Mouse (Mus musculus) adrenal gland, postnatal 4 days (tissue): ENCODE data around the gene Gm47985. TPM values are rescaled to one million over a fixed set of nuclear protein-coding genes. Genes with fewer than 3 reads are reported as not detected.
"Not testable (repeated sequence)": the region's sequence is repeated elsewhere in the genome, so short reads cannot be mapped to it uniquely, and the experiment has no call there.

Experiments used
- DNase-seq, 2 experiments: peaks; one replicate each; pipeline ENCODE4 v3.0.0; 2021 to 2022; ENCODE audit warnings: low spot score in 2 of 2, mixed read lengths in 2 of 2
- total RNA-seq, 2 experiments: library from RNA; stranded (reverse); gene quantifications; 2 replicates each; pipeline ENCODE4 v1.2.3; 2021

The Gm47985 gene
- total RNA-seq, 2 experiments from 2014 or later: not detected

- DNase-seq: no peak
These were observed 5.1 kb upstream of the Gm47985 start for GRCm38 (mm10) chr1:151177030-151177936.

DNA sequence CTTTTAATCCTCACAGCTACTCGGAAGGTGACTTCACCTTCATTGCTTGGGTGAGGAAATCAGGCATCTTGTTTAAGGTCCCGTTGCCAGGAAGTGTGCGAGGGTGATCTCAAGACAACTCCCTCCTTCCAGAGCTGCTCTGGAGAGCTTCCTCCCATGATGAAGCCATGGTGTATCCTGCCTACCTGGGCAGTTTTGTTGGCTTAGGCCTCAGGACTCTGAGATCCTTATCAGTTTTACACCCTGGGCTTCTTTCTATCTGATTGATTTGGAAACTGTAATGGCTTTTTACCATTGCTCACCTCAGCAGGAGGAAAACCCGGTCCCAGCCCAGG lies 4.4 kb upstream of the Gm47985 start:
- no peak for DNase-seq

DNA sequence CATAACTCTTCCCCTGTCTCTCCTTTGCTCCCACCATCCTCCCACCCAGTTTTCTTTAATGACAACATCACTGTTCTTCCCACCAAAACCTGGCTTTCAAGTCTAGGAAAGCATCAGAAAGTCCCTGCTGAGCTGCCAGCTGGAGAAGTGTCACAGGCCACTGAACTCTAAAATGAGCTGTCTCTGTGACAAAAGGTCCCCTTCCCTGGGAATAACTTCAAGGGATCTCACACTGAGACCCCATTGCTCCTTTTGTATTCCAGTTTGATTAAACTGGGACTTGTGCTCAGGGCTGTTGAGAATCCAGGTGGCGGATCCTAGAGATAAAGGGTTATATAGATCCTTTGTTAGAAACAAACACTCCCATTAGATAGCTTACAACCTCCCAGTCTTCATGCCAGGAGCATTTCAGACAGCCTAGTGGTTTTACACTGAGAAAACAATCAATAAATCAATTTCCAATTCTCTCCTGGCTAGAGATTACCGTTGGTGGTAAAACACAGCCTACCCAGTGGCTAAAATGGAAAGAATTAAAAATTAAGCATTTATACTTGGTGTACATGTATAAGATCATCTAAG lies 3.7 kb upstream of the Gm47985 start:
- no peak for DNase-seq

GRCm38 (mm10) chr1:151180167-151180566 lies 2.2 kb upstream of the Gm47985 start:
- DNase-seq: no peak

- DNase-seq: not testable (repeated sequence)
These were observed 3.8 kb downstream of the Gm47985 start for GRCm38 (mm10) chr1:151186186-151186585.

DNA sequence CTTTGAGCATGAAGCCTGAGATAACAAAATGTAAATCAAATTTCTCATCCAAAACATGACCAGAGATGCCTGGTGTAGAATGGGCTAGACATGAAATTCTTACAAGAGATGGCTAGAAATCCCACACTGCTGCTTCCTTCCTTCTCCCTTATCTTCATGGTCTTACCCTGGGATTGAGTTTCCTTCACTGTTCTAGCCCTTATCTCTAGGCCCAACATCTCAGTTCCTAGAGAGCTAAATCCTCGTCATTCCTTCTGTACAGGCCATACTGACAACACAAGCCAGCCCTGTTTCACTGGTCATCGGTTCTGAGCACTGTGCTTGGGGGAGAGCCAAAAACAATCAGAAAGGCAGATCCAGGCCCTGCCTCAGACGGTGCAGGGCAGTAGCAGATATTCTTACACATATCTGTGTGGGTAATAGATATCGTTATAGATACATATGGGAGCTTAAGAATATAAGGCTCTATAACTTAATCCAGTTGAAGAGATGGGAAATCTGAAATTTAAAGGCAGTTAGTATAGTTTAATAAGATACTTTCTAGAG lies 4.6 kb downstream of the Gm47985 start:
- DNase-seq: not testable (repeated sequence)

DNA sequence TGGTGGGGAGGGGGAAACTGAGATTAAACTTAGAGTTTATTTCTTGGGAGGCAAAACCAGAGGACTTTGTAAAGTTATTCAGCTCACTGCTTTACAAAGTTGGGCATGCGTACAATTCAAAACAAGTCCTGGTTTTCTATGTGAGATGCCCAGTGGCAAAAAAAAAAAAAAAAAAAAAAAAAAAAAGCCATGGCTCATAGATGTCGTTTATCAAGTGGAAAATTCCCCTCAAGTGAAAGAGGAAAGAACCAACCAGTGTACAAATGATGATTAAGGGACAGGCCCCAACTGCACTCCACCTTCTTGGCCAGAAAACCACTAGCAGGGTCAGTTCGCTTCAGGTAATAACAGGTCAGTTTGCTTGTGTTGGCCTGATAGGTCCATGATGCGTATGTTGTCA lies 6.1 kb downstream of the Gm47985 start:
- no peak for DNase-seq

DNA sequence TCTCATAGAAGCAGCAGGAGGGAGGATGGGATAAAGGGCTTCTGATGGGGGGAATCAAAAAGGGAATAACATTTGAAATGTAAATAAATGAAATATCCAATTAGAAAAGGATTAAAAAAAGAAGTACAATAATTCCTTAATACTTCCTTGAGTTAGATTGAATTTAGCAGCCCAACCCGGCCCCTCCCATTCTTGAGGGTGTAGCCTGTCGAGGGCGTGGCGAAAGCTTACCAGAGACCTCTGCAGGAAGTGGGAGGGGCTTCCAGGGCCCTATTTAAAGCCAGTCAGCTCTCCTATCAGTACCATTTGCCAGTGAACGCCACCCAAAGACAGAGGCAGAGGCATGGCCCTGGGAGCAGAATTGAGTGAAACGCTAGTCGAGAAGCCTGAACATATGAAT lies 9.7 kb downstream of the Gm47985 start, which contains the start of gene Gm8947:
TSS of gene Gm8947 (plus strand) at position 302 of the 400 bp plus-strand sequence.
- DNase-seq: not testable (repeated sequence)

GRCm38 (mm10) chr1:151192739-151193138 lies 10.4 kb downstream of the Gm47985 start:
- DNase-seq: not testable (repeated sequence)

GRCm38 (mm10) chr1:151195986-151196385 lies 13.6 kb downstream of the Gm47985 start:
- not testable (repeated sequence) for DNase-seq

- not testable (repeated sequence) for DNase-seq
These were observed 14.4 kb downstream of the Gm47985 start for GRCm38 (mm10) chr1:151196690-151197089.

DNA sequence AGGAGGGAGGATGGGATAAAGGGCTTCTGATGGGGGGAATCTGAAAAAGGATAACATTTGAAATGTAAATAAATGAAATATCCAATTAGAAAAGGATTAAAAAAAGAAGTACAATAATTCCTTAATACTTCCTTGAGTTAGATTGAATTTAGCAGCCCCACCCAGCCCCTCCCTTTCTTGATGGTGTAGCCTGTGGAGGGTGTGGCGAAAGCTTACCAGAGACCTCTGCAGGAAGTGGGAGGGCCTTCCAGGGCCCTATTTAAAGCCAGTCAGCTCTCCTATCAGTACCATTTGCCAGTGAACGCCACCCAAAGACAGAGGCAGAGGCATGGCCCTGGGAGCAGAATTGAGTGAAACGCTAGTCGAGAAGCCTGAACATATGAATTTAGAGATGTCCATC lies 15.8 kb downstream of the Gm47985 start, which contains the start of gene Gm47995:
TSS of gene Gm47995 (plus strand) at position 329 of the 400 bp plus-strand sequence.
- not testable (repeated sequence) for DNase-seq

GRCm38 (mm10) chr1:151200620-151201019 lies 18.3 kb downstream of the Gm47985 start:
- DNase-seq: not testable (repeated sequence)

DNA sequence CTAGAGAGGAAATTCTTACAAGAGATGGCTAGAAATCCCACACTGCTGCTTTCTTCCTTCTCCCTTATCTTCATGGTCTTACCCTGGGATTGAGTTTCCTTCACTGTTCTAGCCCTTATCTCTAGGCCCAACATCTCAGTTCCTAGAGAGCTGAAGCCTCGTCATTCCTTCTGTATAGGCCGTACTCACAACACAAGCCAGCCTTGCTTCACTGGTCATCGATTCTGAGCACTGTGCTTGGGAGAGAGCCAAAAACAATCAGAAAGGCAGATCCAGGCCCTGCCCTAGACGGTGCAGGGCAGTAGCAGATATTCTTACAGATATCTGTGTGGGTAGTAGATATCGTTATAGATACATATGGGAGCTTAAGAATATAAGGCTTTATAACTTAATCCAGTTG lies 20.4 kb downstream of the Gm47985 start:
- DNase-seq: not testable (repeated sequence)

- DNase-seq: not testable (repeated sequence)
These were observed 21.5 kb downstream of the Gm47985 start, which contains the start of gene 3110040M04Rik for GRCm38 (mm10) chr1:151203818-151204217. 3110040M04Rik (plus strand) TSS chr1:151204121.

GRCm38 (mm10) chr1:151208493-151208892 lies 26.2 kb downstream of the Gm47985 start:
- not testable (repeated sequence) for DNase-seq

DNA sequence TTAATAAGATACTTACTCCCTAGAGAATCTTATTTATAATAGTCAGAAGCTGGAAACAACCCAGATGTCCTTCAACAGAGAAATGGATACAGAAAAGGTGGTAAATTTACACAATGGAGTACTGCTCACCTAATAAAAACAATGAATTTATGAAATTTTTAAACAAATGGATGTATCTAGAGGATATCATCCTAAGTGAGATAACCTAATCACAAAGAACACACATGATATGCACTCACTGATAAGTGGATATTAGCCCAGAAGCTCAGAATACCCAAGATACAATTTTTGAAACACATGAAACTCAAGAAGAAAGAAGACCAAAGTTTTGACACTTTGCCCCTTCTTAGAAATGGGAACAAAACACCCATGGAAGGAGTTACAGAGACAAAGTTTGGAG lies 26.6 kb downstream of the Gm47985 start:
- DNase-seq: not testable (repeated sequence)

GRCm38 (mm10) chr1:151209824-151210355 lies 27.6 kb downstream of the Gm47985 start, which contains the start of gene Gm47996:
Gm47996 (plus strand) TSS chr1:151210131.
- DNase-seq: not testable (repeated sequence)

DNA sequence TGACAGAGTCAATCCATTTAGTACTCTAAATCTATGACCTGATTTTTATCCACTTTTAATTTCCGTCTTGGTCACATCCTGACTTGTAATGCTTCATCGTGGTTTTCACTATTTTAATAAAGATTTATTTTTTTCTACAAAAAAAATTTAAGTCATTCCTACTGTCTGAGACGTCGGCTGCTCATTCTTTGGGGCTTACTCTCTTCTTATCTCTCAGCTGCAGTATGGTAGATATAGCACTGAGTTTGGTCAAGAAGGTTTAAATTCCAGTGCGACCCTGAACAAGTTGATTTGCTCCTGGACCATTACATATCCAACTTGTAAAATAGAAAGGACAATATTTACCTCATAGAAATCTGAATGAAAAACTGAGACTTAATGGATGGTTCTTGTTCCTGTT lies 29.3 kb downstream of the Gm47985 start:
- DNase-seq: not testable (repeated sequence)

DNA sequence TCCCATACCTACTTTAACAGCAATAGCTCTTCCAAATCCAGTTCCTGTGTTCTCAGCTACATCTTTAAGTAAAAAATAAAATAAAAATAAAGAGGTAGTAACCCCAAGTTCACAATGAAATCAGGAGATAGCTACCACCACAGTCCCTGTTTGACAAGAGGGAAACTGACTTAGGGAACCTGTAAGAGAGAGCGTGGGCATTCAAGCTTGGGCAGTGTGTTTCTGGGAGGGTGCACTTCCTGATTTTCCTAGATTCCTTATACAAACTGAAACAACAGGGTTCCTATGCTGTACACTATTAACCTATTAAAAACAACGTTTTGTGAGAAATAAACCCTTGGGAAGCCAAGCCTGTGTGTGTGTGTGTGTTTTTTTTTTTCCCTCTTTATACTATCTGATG lies 32.5 kb downstream of the Gm47985 start:
- no peak for DNase-seq

GRCm38 (mm10) chr1:151215985-151216384 lies 33.6 kb downstream of the Gm47985 start:
- no peak for DNase-seq
